Mouse (Mus musculus) naive thymus-derived CD4-positive, alpha-beta T cell, adult 5 months (primary cell): ENCODE measurements around the gene Abhd17c. TPM values are rescaled to one million over a fixed set of nuclear protein-coding genes. Genes with fewer than 3 reads are reported as not detected.

Experiments used
- polyA plus RNA-seq: library from polyadenylated mRNA; unstranded; fragments of 100-300 nt; shearing (Covaris generic); gene quantifications from one replicate; pipeline ENCODE4 v1.2.1, GENCODE M21; 2017

Gene Abhd17c
- polyA plus RNA-seq, result 38.9 TPM

GRCm38 (mm10) chr7:84151001-84151959, at the start of gene Abhd17c:
Abhd17c (minus strand) TSS chr7:84151893.

GRCm38 (mm10) chr7:84086039-84086829, 65.5 kb downstream of the Abhd17c start, which contains the start of gene Cemip:
Cemip (minus strand) TSS chr7:84086502.

Other genes with a start within 250 kb of the Abhd17c start
- 0.12 TPM for gene Cemip, start 65.4 kb downstream of the Abhd17c start, polyA plus RNA-seq